Mouse (Mus musculus): Measurements from ENCODE around the gene Rapgef4.

DNA sequence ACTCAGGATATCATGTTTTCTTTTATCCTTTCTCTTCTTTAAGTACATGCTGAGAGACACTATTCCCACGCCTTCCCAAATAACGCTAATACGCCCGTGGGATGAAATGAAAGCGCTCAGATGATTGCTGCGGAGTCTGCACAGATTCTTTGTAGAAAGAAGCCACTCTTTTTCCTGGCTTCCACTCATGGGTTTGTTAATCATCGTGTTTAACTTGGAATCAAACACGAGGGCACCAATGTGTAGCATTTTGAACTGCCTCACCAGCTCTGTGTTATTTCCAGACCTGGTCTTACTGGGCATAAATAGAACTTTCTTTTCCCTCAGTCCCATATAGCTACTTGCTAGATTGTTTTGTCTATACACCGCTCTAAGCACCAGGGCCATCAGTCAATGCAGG lies 162.4 kb downstream of the Rapgef4 start:
- TF ChIP-seq CTCF (IDR thresholded peaks at IDR 0.05; ENCODE audit: low read depth, low read length) = no peak
- no peak for TF ChIP-seq POLR2A (IDR thresholded peaks at IDR 0.05; ENCODE audit: extremely low read depth, insufficient read depth, low read length)

Measured in liver, adult 2 months (tissue).